Mouse (Mus musculus): ENCODE measurements around the gene Zfp2. TPM values are rescaled to one million over a fixed set of nuclear protein-coding genes. Genes with fewer than 3 reads are reported as not detected.

The Zfp2 gene
- total RNA-seq (2015; ENCODE audit: low replicate concordance) (0.63 TPM in 1 of 2 replicates, not detected in the other), total RNA-seq (2017; ENCODE audit: low replicate concordance) (0.56 TPM in 1 of 2 replicates, not detected in the other)

- no peak for ATAC-seq (replicated peaks; ENCODE audit: low FRiP score, poor library complexity, severe bottlenecking)
These were observed at the start of gene Zfp2 for GRCm38 (mm10) chr11:50915671-50916320. TSS of gene Zfp2 (minus strand) at chr11:50916165.

DNA sequence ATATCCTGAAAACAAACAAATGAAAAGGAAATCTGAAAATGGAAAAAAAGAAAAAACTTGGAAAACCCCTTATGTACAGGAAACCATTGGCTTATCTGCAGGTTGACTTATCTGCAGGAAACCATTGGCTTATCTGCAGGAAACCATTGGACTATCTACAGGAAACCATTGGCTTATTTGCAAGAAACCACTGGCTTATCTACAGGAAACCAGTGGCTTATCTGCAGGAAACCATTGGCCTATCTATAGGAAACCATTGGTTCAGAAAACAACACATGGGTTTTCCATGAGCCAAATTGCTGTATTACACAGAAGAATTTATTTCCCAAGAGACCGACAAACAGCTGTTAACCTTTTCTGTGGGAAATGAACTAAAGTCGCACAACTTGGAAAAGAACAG is 48.9 kb upstream of the Zfp2 start:
- no peak for ATAC-seq (replicated peaks; ENCODE audit: low FRiP score, poor library complexity, severe bottlenecking)

- no peak for ATAC-seq (replicated peaks; ENCODE audit: low FRiP score, poor library complexity, severe bottlenecking)
These were observed 37.7 kb upstream of the Zfp2 start, which contains the start of gene Prop1 for GRCm38 (mm10) chr11:50953665-50954064. TSS of gene Prop1 (minus strand) at chr11:50953765.

GRCm38 (mm10) chr11:50952290-50952689 is 36.3 kb upstream of the Zfp2 start:
- no peak for ATAC-seq (replicated peaks; ENCODE audit: low FRiP score, poor library complexity, severe bottlenecking)

- ATAC-seq (replicated peaks; ENCODE audit: low FRiP score, poor library complexity, severe bottlenecking): no peak
These were observed 27.5 kb upstream of the Zfp2 start, which contains the start of gene 4933414I15Rik for GRCm38 (mm10) chr11:50943506-50943905. TSS of gene 4933414I15Rik (minus strand) at chr11:50943765.

DNA sequence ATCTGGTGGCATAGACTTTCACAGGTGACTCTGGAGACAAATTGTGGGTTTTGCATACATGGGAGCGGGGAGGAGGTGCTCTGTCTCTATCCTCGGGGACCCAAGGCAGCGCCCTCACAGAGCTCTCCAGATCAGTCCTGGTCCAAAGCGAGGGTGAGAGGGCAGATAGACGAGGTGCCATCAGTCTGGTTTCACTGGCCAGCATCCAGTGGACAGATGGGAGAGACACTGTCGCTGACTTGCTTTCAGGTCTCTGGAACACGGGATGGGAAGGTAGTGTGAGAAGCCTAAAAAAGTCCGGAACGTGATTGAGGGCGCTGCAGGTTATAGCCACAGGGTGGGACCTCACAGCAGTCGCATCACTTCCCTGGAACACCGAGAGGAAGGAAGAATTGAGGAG is 26.4 kb upstream of the Zfp2 start:
- ATAC-seq (replicated peaks; ENCODE audit: low FRiP score, poor library complexity, severe bottlenecking): no peak

DNA sequence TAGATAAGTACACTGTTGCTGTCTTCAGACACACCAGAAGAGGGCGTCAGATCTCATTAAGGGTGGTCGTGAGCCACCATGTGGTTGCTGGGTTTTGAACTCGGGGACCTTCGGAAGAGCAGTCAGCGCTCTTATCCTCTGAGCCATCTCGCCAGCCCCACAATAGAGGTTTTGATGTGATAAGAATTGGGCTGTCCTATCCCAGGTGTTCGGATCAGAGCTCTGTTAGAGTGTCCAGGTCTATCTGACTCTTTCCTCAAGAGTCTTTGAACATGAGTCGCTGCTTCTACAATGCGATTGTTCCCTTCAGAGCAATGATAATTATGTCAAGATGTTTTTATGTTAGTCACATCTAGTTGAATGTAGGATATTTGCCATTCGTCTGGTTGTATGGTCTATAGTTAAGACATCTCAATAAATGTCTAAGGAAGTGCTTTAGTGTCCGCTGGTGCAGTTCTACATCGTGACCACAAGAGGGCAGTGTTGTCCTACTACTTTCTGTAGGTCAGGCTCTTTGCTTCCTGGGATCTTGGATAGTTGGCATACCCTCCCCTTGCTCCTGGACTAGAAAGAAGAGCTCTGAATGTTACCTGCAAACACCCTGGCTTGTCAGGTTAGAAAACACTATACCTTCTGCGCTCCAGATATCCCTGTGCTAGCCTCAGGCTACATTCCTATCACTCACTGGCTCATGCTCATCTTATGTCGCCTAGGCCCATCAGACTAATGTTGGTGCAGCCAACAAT is 23.8 kb upstream of the Zfp2 start:
- ATAC-seq (replicated peaks; ENCODE audit: low FRiP score, poor library complexity, severe bottlenecking): no peak

- no peak for ATAC-seq (replicated peaks; ENCODE audit: low FRiP score, poor library complexity, severe bottlenecking)
These were observed 22.5 kb upstream of the Zfp2 start for GRCm38 (mm10) chr11:50938435-50938834.

DNA sequence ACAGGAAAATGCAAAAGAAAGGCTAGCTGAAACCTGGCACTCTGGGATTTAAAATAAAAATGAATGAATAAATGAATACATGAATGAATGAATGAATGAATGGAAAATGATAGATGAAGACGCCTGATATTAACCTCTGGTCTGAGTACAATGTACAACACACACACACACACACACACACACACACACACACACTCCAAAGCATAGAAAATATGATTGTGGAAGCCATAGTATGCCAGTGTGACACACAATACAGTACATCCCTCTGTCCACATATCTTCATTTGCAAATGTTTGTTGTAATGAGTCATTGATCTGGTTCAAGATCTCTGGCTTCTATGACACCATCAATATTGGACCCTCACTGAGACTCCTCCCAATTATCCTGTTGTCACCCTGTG is 16.1 kb upstream of the Zfp2 start:
- ATAC-seq (replicated peaks; ENCODE audit: low FRiP score, poor library complexity, severe bottlenecking): no peak

DNA sequence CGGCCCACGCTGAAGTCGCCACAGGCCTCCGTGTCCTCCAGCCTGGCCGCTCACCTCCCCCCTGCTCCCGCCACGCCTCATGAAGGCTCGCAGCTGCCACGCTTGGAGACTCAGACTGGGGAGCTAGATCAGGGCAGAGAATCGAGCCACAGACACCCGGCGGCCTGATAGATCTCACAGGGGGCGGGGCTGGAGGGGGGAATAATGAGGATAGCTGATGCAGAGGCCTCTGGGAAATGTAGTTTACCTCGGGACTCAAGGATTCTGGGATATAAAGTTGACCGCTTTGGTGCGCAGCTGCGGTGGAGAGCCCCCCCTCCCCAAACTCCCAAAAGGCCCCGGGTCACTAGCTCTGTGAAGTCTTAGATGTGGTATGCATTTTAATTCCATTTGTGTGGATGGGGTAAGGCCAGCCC is 15.5 kb upstream of the Zfp2 start, which contains the start of gene Zfp354b:
Gene Zfp354b, minus strand, starts transcription at position 183 of the 416 bp plus-strand sequence.
- ATAC-seq (replicated peaks; ENCODE audit: low FRiP score, poor library complexity, severe bottlenecking): no peak

DNA sequence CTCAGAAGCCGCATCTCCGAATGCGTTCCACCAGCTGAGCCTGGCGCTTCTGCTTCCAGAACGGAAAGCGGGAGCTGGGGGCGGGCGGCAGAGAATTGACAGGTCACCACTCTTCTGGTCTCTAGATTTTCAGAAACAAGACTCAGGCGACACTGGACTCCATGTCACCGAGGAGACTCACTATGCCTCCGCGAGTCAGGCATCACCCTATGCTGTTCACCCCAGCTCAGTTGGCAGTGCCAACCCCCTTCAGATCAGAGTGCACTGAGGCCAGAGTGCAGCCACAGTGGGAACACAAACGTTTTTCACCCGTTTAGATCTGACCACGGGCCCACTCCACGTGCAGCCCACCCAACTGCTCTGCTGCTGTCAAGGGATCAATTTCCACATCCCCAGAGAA is 15.1 kb upstream of the Zfp2 start:
- ATAC-seq (replicated peaks; ENCODE audit: low FRiP score, poor library complexity, severe bottlenecking): no peak

DNA sequence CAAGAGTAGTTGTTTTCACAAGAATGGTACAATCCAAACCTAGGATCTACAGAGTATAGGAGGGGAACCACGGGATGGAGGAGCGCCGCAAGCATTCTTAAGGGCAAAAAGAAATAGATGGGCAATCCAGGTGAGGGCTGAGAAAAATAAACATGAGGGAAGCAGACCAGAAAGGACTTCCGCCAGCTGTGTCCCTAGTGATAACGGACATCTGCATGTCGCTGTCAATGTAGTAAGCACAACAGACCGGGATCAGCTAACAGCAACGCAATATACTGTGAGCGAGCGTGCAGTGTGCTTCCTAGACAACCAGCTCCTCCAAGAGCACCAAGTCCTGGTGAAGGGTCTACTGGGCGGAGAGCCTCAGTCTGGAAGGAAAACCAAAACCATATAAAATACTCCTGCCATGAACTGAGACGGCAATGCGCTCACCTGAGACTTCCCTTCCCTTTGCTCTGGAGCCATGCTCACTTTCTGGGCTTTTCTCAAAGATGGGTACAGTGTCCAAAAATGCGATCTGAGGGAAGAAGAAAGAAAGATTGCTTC is 14.6 kb upstream of the Zfp2 start:
- no peak for ATAC-seq (replicated peaks; ENCODE audit: low FRiP score, poor library complexity, severe bottlenecking)

DNA sequence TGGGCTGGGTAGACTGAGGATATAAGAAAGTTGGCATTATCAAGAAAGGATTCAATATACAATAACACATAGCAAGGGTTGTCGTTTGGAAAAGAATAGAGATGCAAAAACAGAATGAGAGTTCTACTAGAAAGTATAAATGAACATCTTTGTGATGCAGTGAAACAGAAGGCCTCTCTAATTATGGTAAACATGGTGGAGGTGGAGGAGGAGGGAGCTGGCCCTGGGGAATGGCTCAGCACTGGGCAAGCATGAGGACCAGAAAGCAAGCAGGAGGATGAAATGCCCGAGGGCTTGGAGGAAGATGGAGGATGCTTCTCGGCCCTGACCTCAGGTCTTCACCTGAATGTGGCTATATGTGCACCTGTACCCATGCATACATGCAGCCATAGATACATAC is 1.5 kb downstream of the Zfp2 start:
- ATAC-seq (replicated peaks; ENCODE audit: low FRiP score, poor library complexity, severe bottlenecking): no peak

DNA sequence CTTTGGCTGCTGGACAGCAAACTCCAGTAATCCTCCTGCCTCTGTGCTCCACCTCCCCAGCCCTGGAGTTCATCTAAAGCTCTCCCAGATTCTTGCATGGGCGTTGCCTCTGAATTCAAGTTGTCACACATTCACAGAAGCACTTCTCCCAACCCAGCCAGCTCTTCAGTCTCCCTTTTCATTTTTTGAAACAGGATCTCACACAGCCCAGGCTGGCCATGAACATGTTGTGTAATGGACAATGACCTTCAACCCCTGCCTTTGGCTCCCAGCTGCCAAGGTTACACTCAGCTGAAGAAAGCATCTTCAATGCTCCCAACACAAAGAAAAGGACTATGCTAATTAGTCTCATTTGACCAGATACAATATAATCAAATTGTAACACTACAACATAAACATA is 2.7 kb downstream of the Zfp2 start:
- ATAC-seq (replicated peaks; ENCODE audit: low FRiP score, poor library complexity, severe bottlenecking): no peak

GRCm38 (mm10) chr11:50908136-50908535 is 7.8 kb downstream of the Zfp2 start:
- no peak for ATAC-seq (replicated peaks; ENCODE audit: low FRiP score, poor library complexity, severe bottlenecking)

DNA sequence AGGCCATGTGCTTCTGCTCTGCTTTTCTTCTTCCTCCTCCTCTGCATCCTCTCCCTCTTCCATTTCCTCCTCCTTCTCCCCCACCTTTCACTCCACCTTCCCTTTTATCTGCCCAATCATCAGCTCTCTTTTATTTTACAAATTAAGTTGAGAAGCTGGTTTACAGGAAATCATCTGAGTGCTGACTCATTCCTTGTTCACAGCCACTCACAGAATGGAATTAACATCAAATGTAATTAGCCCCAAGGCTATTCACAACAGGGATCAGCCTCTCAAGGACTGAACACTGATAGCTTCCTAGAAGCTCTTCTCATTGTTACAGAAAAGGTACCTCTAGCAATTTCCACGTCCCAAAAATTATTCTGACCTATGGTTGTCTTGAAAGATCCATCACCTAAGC is 18.6 kb downstream of the Zfp2 start:
- ATAC-seq (replicated peaks; ENCODE audit: low FRiP score, poor library complexity, severe bottlenecking): no peak

DNA sequence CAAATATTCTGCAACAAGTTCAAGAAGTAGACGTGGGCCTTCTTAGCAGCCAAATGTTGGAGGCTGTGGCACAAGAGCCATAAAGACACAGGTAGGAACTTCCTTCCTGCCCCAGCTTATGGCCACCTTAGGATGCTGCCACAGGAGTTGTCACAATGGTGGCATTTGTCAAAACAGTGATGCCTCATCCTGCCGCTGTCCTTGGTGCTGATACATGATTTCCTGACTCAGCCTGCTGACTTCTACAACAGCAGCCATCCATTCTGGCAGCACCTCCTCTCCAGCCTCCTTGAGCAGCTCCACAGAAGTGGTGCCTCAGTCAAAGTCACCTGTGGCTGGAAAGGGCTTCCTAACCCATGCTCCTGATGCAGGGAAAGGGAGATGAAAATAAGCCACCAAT is 23.5 kb downstream of the Zfp2 start:
- no peak for ATAC-seq (replicated peaks; ENCODE audit: low FRiP score, poor library complexity, severe bottlenecking)

DNA sequence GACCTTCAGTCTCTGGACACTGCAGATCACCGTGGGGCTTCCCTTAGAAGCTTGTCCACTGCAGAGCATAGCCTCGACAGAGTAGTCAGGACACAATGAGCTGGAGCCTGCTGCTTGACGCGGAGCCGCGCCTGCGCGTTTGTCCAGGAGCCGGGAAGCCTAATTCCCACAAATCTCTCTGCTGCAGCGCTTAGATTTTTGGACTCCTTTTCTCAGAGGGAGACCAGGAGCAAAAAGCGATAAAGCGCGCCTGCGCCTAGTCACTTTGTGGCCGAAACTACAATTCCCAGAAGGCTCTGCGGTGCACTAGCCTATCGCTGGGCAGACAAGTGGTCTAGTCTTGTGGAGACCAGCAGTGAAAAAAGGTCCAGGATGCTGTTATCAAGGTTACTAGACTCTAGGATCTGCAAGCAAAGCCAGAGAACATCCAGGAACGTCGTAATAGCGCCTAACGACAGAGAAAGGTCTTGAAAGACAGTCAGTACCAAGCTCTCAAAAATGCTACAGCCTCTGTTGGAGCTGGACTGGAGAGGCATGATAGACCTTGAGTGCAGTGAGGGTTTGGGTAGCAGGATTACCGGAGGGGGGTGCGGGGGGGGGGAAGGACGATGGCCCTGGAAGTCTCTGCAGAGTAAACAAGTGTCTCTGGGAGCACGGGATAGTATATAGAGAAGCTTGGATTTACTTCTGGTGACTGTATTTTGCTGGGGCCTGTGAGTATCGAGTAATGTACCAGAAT is 28.4 kb downstream of the Zfp2 start, which contains the start of gene Zfp454:
Gene Zfp454, minus strand, starts transcription at position 262 of the 739 bp plus-strand sequence.
- no peak for ATAC-seq (replicated peaks; ENCODE audit: low FRiP score, poor library complexity, severe bottlenecking)

DNA sequence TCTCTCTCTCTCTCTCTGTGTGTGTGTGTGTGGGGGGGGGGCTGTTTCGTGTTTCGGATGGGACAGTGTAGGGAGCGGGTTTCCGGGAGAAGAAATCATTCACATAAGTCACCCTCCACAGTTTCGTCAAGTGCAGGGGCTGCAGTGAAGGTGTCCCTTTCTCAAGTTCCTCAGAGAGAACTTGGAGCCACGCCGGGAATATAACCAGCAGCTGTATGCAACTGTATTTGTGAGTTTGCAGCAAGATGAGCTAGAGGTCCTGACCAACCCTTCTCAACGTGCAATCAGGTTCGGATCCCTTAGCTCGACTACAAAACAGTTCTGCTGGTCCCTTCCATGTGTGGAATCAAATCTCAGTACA is 29.1 kb downstream of the Zfp2 start:
- no peak for ATAC-seq (replicated peaks; ENCODE audit: low FRiP score, poor library complexity, severe bottlenecking)

- ATAC-seq (replicated peaks; ENCODE audit: low FRiP score, poor library complexity, severe bottlenecking): no peak
These were observed 29.6 kb downstream of the Zfp2 start for GRCm38 (mm10) chr11:50886231-50886932.
